Mouse (Mus musculus): ENCODE data around the gene Pqbp1.
"Not testable (repeated sequence)": the region's sequence is repeated elsewhere in the genome, so short reads cannot be mapped to it uniquely, and the experiment has no call there.

Gene Pqbp1

GRCm38 (mm10) chrX:7898880-7899874 lies at the start of gene Pqbp1, which contains the start of gene Timm17b:
Pqbp1 (minus strand) TSS chrX:7899269.
Timm17b (plus strand) TSS chrX:7899357.
- DNase-seq (ENCODE audit: low spot score), result peak; percentile 95

- peak; percentile 94 for DNase-seq (ENCODE audit: low spot score)
Observed at GRCm38 (mm10) chrX:7947900-7948492, 48.9 kb upstream of the Pqbp1 start.

GRCm38 (mm10) chrX:7947108-7947899 lies 48.2 kb upstream of the Pqbp1 start, which contains the start of gene Hdac6:
Hdac6 (minus strand) TSS chrX:7947889.
- peak; percentile 27 for DNase-seq (ENCODE audit: low spot score)

GRCm38 (mm10) chrX:7945618-7946017 lies 46.5 kb upstream of the Pqbp1 start:
- DNase-seq (ENCODE audit: low spot score), result no peak

GRCm38 (mm10) chrX:7937667-7938066 lies 38.6 kb upstream of the Pqbp1 start:
- no peak for DNase-seq (ENCODE audit: low spot score)

- DNase-seq (ENCODE audit: low spot score), result no peak
Observed at GRCm38 (mm10) chrX:7936874-7937273, 37.8 kb upstream of the Pqbp1 start.

- DNase-seq (ENCODE audit: low spot score), result no peak
Observed at GRCm38 (mm10) chrX:7928270-7928790, 29.3 kb upstream of the Pqbp1 start, which contains the start of gene Eras. Eras (minus strand) TSS chrX:7928607.

GRCm38 (mm10) chrX:7927116-7927515 lies 28.0 kb upstream of the Pqbp1 start:
- DNase-seq (ENCODE audit: low spot score), result no peak

- no peak for DNase-seq (ENCODE audit: low spot score)
Observed at GRCm38 (mm10) chrX:7926266-7926665, 27.2 kb upstream of the Pqbp1 start.

- DNase-seq (ENCODE audit: low spot score), result no peak
Observed at GRCm38 (mm10) chrX:7922032-7922431, 23.0 kb upstream of the Pqbp1 start.

- DNase-seq (ENCODE audit: low spot score), result peak; percentile 90
Observed at GRCm38 (mm10) chrX:7919601-7920383, 20.7 kb upstream of the Pqbp1 start, which contains the start of gene Pcsk1n. Pcsk1n (plus strand) TSS chrX:7919822.

- DNase-seq (ENCODE audit: low spot score), result not testable (repeated sequence)
Observed at GRCm38 (mm10) chrX:7917960-7918359, 18.9 kb upstream of the Pqbp1 start.

- not testable (repeated sequence) for DNase-seq (ENCODE audit: low spot score)
Observed at GRCm38 (mm10) chrX:7915669-7916068, 16.6 kb upstream of the Pqbp1 start.

GRCm38 (mm10) chrX:7910473-7910872 lies 11.4 kb upstream of the Pqbp1 start:
- DNase-seq (ENCODE audit: low spot score), result peak; percentile 37

GRCm38 (mm10) chrX:7909242-7909641 lies 10.2 kb upstream of the Pqbp1 start, which contains the start of gene Gm10490:
Gm10490 (plus strand) TSS chrX:7909542.
- DNase-seq (ENCODE audit: low spot score), result not testable (repeated sequence)

- no peak for DNase-seq (ENCODE audit: low spot score)
Observed at GRCm38 (mm10) chrX:7907735-7908134, 8.7 kb upstream of the Pqbp1 start, which contains the start of gene Gm10491. Gm10491 (minus strand) TSS chrX:7907835.

GRCm38 (mm10) chrX:7904441-7904840 lies 5.4 kb upstream of the Pqbp1 start:
- no peak for DNase-seq (ENCODE audit: low spot score)

- DNase-seq (ENCODE audit: low spot score), result no peak
Observed at GRCm38 (mm10) chrX:7898211-7898610, 858 bp downstream of the Pqbp1 start.

- DNase-seq (ENCODE audit: low spot score), result peak; percentile 94
Observed at GRCm38 (mm10) chrX:7883841-7884567, 15.1 kb downstream of the Pqbp1 start, which contains the start of gene Slc35a2. Slc35a2 (plus strand) TSS chrX:7884028.

- DNase-seq (ENCODE audit: low spot score), result peak; percentile 88
Observed at GRCm38 (mm10) chrX:7879819-7880218, 19.2 kb downstream of the Pqbp1 start.

Data from MN1 (cell line).